Mouse (Mus musculus): ENCODE data around the gene Lfng.

Lfng gene

GRCm38 (mm10) chr5:140607001-140607835 is at the start of gene Lfng:
Lfng (plus strand) TSS chr5:140607320.
- peak; percentile 91 for DNase-seq

- no peak for DNase-seq
These were observed 44.5 kb upstream of the Lfng start for GRCm38 (mm10) chr5:140562601-140563000.

DNA sequence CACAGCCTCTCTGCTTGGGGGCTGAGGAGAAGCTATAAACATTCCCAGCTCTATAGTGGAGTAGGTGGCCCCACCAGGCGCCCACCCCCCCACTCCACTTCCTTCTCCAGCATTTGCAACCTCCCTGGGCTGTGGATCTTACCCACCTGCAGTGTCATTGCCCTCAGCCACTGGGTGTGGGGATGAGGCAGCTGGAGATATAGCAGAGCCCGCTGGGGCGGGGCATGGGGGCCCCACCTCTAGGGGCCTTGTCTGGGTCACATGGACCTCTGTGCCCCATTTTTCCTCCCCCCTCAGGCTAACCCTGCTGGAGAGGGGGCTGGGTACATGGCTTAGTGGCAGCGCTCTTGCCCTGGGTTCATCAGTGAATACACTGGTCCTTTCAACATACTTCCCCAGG is 42.2 kb upstream of the Lfng start, which contains the start of gene Grifin:
Gene Grifin (minus strand): TSS at position 176 of the 400 bp plus-strand sequence.
- DNase-seq = no peak

DNA sequence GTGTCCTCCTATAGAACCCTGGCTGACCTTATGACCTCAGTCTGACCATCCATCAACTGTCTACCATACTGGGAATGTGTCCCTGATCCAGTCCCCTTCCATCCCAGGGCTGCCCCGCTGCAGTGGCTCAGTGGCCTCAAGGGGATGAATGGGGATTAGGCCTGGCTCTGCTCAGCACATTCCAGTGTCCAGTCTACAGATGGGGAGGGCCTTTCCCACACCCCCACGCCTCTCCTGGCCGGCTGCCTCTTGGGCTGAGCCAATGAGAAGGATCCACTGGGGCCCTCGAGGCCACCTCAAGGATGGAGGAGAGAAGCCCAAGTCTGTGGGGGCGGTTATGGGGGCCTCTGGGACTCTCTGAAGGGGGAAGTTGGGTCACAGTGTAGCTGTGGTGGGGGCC is 41.7 kb upstream of the Lfng start:
- DNase-seq = no peak

DNA sequence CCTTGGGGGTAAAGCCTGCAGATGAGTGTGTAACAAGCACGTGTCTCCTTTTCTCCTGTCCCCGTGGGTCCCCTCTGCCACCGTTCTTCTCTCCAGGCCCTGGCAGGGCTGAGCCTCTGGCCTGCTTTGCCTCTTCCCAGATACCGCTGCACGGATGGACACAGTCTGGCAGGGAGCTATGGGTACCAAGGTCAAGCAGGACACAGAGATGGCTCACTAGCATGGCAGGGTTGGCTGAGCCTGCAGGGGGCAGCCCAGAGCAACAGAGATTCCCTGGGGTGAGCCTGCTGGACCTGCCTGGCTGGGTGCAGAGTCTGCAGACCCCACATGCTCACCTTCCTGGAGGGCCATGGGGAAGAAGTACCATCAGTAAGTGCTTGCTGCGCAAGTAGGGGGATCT is 41.3 kb upstream of the Lfng start:
- DNase-seq = peak; percentile 42

GRCm38 (mm10) chr5:140566271-140566670 is 40.8 kb upstream of the Lfng start:
- DNase-seq = no peak

GRCm38 (mm10) chr5:140567321-140567720 is 39.8 kb upstream of the Lfng start:
- peak; percentile 66 for DNase-seq

DNA sequence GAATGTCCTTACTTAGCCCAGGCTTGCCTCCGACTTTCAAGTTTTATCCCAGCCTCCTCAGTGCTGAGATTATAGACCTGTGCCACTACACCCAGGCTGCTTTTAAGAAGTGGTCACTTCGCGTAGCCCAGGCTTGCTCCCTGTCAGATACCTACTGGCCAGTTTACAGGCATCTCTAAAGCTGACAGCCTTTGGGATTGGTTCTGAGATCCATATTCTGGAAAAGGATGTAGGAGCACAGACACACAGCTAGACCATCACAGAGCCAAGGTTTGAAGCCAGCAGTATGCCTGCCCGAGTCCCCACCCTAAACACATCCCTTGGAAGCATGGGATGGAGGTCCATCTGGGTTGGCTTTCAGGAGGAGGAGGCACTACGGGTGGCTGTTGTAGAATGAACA is 39.4 kb upstream of the Lfng start:
- no peak for DNase-seq

GRCm38 (mm10) chr5:140568321-140568970 is 38.7 kb upstream of the Lfng start:
- DNase-seq = peak; percentile 71

DNA sequence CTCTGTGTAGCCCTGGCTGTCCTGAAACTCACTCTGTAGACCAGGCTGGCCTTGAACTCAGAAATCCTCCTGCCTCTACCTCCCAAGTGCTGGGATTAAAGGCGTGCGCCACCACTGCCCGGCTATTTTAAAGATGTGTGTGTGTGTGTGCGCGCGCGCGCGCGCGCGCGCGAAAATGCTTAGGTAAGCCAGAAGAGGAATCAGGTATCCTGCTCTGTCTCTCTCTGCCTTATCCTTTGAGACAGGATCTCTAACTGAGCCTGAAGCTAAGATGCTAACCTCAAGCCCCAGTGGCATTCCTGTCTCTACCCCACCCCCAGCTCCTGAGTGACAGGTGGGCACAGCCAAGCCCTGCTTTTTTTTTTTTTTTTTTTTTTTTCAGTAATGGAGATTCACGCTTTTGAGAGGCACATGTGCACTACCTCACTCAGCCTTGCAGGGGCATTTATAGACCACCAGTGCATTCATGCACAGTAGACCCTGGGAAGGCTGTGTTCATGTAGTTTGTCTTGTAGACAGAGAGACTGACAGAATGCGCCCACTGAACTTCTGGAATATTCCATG is 38.0 kb upstream of the Lfng start:
- no peak for DNase-seq

GRCm38 (mm10) chr5:140570223-140570870 is 36.8 kb upstream of the Lfng start:
- no peak for DNase-seq

- DNase-seq = no peak
These were observed 35.9 kb upstream of the Lfng start for GRCm38 (mm10) chr5:140571201-140571600.

DNA sequence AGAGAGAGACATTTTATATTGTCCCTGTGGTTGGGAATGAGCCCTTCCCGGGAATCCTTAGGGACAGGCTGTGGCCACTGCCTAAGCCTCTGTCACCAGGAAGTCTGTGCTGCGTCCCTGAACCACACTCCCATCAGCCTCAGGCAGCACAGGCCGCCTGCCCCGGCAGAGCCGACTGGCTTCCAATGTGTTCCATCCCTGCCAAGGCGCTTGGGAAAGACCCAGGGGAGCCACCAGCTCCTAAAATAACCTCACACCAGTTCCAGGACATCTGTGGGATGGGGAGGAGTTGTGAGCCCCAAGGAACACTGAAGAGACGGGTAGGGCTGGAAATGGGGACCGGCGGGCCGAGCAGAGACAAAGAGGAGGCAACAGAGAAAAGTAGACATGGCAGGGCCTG is 35.4 kb upstream of the Lfng start:
- DNase-seq = peak; percentile 40

DNA sequence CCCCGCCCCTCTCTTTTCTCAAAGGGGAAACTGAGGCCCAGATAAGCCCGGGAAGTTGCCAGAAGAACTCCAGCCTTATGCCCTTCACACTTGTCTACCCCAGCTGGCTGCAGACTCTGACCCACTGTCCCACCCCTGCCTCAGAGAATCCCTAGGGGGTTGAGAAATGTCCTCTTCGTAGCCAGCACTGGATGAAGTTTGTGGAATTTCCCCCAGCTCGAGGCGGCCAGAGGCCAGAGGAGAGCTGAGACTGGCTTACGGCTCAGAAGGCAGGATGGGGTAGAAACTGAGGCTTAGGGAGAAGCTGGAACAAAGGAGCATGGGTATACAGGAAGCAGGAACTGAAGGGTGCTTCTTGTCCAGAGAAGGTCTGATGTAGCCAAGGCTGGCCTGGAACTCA is 34.5 kb upstream of the Lfng start:
- peak; percentile 36 for DNase-seq

GRCm38 (mm10) chr5:140575381-140575866 is 31.7 kb upstream of the Lfng start:
- DNase-seq = peak; percentile 57

GRCm38 (mm10) chr5:140579221-140579620 is 27.9 kb upstream of the Lfng start:
- no peak for DNase-seq

DNA sequence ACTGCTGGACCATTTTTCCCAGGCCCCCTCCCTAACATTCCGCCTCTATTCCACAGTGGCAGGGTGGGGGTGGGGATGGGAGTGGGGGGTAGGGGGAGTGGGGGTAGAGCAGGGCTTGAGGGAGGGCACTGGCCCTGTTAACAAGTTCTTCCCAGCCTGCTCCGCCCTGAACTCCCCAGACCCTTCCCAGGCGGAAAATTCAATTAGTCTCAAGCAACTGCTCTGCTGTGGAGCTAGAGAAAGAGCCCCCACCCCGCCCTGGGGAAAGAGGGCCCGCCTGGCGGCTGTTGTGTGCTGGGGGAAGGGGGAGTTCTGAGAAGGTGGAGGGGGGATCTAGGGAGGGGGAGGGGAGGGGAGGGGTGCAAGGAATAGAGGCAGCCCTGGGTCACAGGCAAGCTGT is 27.3 kb upstream of the Lfng start:
- DNase-seq = no peak

GRCm38 (mm10) chr5:140581569-140581968 is 25.6 kb upstream of the Lfng start:
- no peak for DNase-seq

GRCm38 (mm10) chr5:140582995-140583731 is 24.0 kb upstream of the Lfng start:
- no peak for DNase-seq

- no peak for DNase-seq
These were observed 23.3 kb upstream of the Lfng start for GRCm38 (mm10) chr5:140583732-140584368.

- DNase-seq = no peak
These were observed 17.9 kb upstream of the Lfng start for GRCm38 (mm10) chr5:140589082-140589774.
